Mouse (Mus musculus) forebrain, embryonic 11.5 days (tissue): Measurements from ENCODE around the gene Rfx1. TPM values are rescaled to one million over a fixed set of nuclear protein-coding genes. Genes with fewer than 3 reads are reported as not detected.

ENCODE experiments used
- ATAC-seq: fragments of 200-750 bp; cut with Nextera tagmentation; replicated peaks from 2 replicates; pipeline ENCODE4 v1.8.0; 2017; ENCODE audit warnings: moderate TSS enrichment; ENCODE audit not compliant: low FRiP score
- DNase-seq: peaks from one replicate; pipeline ENCODE4 v3.0.0-alpha.2; 2017; ENCODE audit warnings: low spot score
- H3K27ac ChIP-seq: fragments of 300-500 bp; sonication (generic); 2 replicates; pipeline ENCODE4 v1.5.1; 2014; ENCODE audit warnings: low read depth, low read length
- H3K27me3 ChIP-seq: fragments of 300-500 bp; sonication (generic); 2 replicates; pipeline ENCODE4 v1.6.1; 2014; ENCODE audit warnings: mild to moderate bottlenecking, low read length, mixed read lengths; ENCODE audit not compliant: control insufficient read depth, insufficient read depth
- H3K36me3 ChIP-seq: fragments of 300-500 bp; sonication (generic); 2 replicates; pipeline ENCODE4 v1.6.1; 2014; ENCODE audit warnings: mild to moderate bottlenecking, low read length, moderate library complexity, mixed read lengths; ENCODE audit not compliant: control insufficient read depth, insufficient read depth
- H3K4me1 ChIP-seq: fragments of 300-500 bp; sonication (generic); replicated peaks from 2 replicates; pipeline ENCODE4 v1.6.1; 2014; ENCODE audit warnings: low read length, mixed read lengths; ENCODE audit not compliant: control insufficient read depth, insufficient read depth
- H3K4me2 ChIP-seq: fragments of 300-500 bp; sonication (generic); 2 replicates; pipeline ENCODE4 v1.6.1; 2014; ENCODE audit warnings: low read depth, mild to moderate bottlenecking, low read length, moderate library complexity, mixed read lengths; ENCODE audit not compliant: severe bottlenecking
- H3K4me3 ChIP-seq: fragments of 300-500 bp; sonication (generic); 2 replicates; pipeline ENCODE4 v1.5.1; 2014; ENCODE audit warnings: low read depth, low read length
- H3K9ac ChIP-seq: fragments of 300-500 bp; sonication (generic); 2 replicates; pipeline ENCODE4 v1.6.1; 2014; ENCODE audit warnings: low read length
- H3K9me3 ChIP-seq: fragments of 300-500 bp; sonication (generic); 2 replicates; pipeline ENCODE4 v1.6.1; 2016; ENCODE audit warnings: low read length, mixed read lengths; ENCODE audit not compliant: control insufficient read depth
- WGBS: fragments of 180-500 bp; shearing (Covaris S2); extraction: QIAGEN DNeasy Blood & Tissue Kit; methylation state at CpG from one replicate; pipeline ENCODE4 v1.1.7; 2014; 5-methylcytosine and 5-hydroxymethylcytosine counted together
- polyA plus RNA-seq: library from polyadenylated mRNA; unstranded; fragments of >200 nt; fragmentation: Nextera tagmentation; extraction: Ambion mirVana; gene quantifications from 2 replicates; pipeline ENCODE4 v1.2.1, GENCODE M21; 2014

Rfx1 gene
- polyA plus RNA-seq, 1 experiment from 2014 or later: 11.5 TPM

DNA sequence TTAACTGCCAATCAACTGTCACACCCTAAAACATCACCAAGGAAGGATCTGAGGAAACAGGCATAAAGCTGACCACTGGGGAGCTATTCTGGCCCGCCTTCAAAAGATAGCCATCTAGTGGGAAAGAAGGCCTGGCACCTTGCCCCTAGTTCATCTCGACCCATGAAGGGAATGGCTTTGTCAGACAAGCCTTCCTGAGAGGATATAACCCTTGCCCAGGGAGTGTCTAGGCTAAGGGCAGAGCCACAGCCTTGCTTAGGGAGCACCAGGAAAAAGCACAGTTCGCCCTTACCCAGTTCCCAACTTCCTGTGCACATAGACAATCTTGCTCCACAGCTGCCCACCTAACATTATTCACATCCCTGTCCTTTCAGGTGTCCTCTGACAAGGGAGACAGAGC is 37.0 kb downstream of the Rfx1 start:
- peaks cover 3% of the 10 kb centered on the region; the same call in 1 of the 2 replicates for H3K36me3 ChIP-seq
- H3K4me3 ChIP-seq: peak overlapping the region; percentile 70
- H3K9me3 ChIP-seq: no peaks in the 10 kb centered on the region; the same call in 1 of the 2 replicates
- H3K4me2 ChIP-seq: peak overlapping the region; percentile 83
- H3K9ac ChIP-seq: peak overlapping the region; percentile 79
- WGBS: 53% methylated on average over 3 of the region's 3 CpGs
- DNase-seq: no peak
- H3K27me3 ChIP-seq: no peaks in the 10 kb centered on the region
- peak overlapping the region; percentile 87; the same call in 1 of the 2 replicates for H3K27ac ChIP-seq
- H3K4me1 ChIP-seq: peaks cover 5% of the 10 kb centered on the region; the same call in 1 of the 2 replicates
- no peak for ATAC-seq

DNA sequence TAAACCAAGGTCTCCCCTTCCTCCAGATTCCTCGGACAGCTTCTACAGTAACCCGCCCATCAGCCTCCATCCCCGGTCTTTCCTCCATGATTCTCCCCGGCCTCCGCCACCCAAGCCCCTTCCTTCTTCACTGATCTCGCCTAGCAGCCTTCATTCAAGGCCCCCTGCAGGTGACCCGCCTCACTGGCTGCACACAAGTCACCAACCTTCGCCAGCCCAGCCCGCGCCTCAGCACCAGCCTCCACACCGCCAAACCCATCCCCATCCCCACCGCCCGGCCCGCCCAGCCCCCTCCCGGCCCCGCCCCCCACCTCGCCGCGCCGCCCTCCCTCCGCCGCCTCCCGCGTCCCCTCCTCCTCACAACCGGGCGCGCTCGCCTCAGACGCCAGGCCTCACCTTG is 37.6 kb downstream of the Rfx1 start:
- Histone ChIP-seq H3K36me3 (peaks cover 3% of the 10 kb centered on the region; the same call in 1 of the 2 replicates), H3K9ac (peak overlapping the region; percentile 79), H3K4me2 (peak overlapping the region; percentile 83), H3K27me3 (no peaks in the 10 kb centered on the region), H3K4me1 (peaks cover 5% of the 10 kb centered on the region; the same call in 1 of the 2 replicates), H3K27ac (peak overlapping the region; percentile 87), H3K9me3 (no peaks in the 10 kb centered on the region; the same call in 1 of the 2 replicates), H3K4me3 (peak overlapping the region; percentile 70)
- WGBS: 0% methylated on average over 22 of the region's 29 CpGs
- ATAC-seq (peak; percentile 79), DNase-seq (peak; percentile 91)

DNA sequence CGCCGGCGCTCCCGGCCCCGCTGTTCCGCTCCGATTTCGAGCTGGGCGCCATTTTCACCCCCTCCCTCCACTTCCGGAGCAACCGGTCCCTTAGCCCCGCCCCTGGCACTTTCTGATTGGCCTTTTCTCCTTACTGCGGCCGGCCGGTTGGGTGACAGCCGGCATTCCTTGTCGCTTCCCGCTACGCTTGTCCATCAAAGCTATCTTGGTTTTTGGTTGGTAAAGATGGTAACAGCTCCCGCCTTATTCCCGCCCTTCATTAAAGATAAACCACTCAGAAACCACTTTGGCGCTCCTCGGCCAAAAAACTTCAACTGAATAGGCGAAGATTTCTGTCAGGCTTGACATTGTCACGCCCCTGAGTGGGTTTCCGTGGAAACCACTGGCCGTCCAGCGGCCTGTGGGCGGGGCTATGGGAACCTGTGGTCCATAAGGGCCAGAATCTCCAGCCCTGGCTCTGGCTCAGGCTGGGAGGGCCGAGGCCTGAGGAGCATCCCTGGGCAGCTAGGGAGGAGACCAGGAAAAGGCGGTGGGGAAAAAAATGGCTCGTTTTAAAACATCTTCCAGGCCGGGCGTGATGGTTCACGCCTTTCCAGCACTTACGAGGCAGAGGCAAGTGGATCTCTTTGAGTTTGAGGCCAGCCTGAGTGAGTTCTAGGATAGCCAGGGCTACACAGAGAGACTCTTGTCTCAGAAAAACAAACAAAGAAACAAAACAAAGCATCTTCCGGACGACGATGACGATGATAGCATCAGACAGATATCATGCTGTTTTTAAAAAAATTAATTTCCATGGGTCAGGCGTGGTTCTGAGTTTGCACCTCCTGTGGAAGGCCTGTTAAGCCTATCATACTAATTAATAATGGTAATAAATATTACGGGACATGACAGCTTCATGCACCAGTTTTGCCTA is 38.3 kb downstream of the Rfx1 start, which contains the start of gene Dcaf15:
TSS of gene Dcaf15 (minus strand) at position 72 of the 913 bp plus-strand sequence.
- Histone ChIP-seq H3K4me3 (peak within 1 kb of the TSS; percentile 70), H3K4me1 (peaks cover 5% of the 10 kb centered on the region; the same call in 1 of the 2 replicates), H3K27ac (peak within 1 kb of the TSS; percentile 87), H3K4me2 (peak within 1 kb of the TSS; percentile 83), H3K9me3 (no peaks in the 10 kb centered on the region; the same call in 1 of the 2 replicates), H3K36me3 (peaks cover 3% of the 10 kb centered on the region; the same call in 1 of the 2 replicates), H3K9ac (peak within 1 kb of the TSS; percentile 79), H3K27me3 (no peaks in the 10 kb centered on the region)
- 7% methylated on average over 42 of the region's 42 CpGs for WGBS
- peak; percentile 96 for ATAC-seq
- DNase-seq: peak; percentile 98

DNA sequence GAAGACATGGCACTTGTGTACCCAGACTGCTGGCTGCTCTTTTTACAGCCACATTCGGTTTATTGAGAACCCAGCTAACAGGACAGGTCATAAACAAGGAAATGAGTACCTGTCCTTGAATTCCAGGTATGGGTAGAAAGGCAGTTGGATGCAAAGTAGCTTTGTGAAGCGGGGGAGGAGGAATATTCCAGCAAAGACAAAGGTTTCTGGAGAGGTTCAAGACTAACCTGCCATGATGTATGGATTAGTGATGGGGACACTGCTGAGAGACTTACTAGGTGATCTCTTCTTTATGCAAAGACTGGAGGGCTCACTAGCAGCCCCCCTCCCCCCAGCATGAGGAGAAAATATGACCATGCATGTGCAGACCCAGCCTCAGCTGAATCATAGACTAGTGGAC is 39.0 kb downstream of the Rfx1 start:
- H3K9ac ChIP-seq: no peak overlapping the region
- H3K4me3 ChIP-seq: no peak overlapping the region
- no peak overlapping the region for H3K4me2 ChIP-seq
- no peak for DNase-seq
- no peaks in the 10 kb centered on the region; the same call in 1 of the 2 replicates for H3K9me3 ChIP-seq
- H3K27ac ChIP-seq: no peak overlapping the region
- 82% methylated on average over 2 of the region's 2 CpGs for WGBS
- peaks cover 3% of the 10 kb centered on the region; the same call in 1 of the 2 replicates for H3K36me3 ChIP-seq
- peaks cover 5% of the 10 kb centered on the region; the same call in 1 of the 2 replicates for H3K4me1 ChIP-seq
- ATAC-seq: no peak
- no peaks in the 10 kb centered on the region for H3K27me3 ChIP-seq

DNA sequence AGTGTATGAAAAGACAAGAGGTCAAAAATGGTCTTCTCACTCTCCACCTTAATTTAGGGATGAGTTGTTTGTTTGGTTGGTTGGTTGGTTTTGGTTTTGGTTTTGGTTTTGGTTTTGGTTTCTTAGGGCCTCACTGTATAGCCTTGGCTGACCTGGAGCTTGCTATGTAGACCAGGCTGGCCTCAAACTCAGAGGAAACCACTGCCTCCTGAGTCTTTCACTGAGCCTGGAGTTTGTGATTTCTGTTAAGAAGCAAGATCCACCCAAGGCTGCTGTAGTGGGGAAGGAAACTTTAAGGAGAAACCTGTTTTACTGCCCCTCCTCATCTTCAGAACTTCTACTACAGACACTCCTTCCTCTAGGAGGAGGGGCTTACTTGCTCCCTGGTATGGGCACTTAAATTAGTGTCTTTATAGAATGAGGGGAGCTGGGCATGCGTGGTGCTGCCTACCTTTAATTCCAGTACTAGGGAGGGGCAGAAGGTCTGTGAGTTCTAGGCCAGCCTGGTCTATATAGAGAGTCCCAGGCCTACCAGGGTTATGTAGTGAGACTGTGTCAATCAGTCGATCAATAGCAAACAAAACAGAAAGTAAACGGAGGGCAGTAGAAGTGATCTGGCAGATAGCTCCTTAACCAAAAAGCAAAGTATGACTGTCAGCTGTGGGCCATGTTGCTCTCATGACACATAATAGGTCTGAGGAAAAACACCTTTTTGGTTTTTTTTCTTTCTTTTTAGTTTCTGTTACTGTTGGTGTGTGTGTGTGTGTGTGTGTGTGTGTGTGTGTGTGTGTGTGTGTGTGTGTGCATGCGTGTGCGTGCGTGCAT is 39.8 kb downstream of the Rfx1 start:
- peaks cover 3% of the 10 kb centered on the region; the same call in 1 of the 2 replicates for H3K36me3 ChIP-seq
- no peaks in the 10 kb centered on the region for H3K27me3 ChIP-seq
- no peak overlapping the region for H3K4me2 ChIP-seq
- no peak overlapping the region for H3K9ac ChIP-seq
- ATAC-seq (no peak), DNase-seq (no peak)
- H3K9me3 ChIP-seq: no peaks in the 10 kb centered on the region; the same call in 1 of the 2 replicates
- H3K4me1 ChIP-seq: peaks cover 5% of the 10 kb centered on the region; the same call in 1 of the 2 replicates
- H3K27ac ChIP-seq: no peak overlapping the region
- 93% methylated on average over 6 of the region's 6 CpGs for WGBS
- no peak overlapping the region for H3K4me3 ChIP-seq

DNA sequence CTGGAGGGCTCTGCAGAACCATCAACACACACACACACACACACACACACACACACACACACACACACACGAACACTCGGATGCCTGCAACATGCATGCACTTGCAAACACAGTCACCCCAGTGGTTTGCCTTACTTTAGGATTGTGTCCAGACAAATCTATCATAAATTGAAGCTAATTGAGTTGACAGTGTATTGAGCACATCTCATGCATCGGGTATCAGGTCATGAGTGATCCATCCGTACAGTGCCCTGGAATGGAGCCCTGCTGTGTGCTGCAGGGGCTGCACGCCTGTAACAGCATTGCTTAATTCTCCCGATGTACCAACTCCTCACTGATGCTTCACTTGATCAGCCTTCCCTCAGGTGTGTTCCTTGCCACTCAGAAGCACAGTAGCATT is 49.0 kb downstream of the Rfx1 start:
- no peaks in the 10 kb centered on the region for H3K27me3 ChIP-seq
- no peak overlapping the region for H3K4me3 ChIP-seq
- no peaks in the 10 kb centered on the region for H3K36me3 ChIP-seq
- H3K9me3 ChIP-seq: no peaks in the 10 kb centered on the region
- no peaks in the 10 kb centered on the region for H3K4me1 ChIP-seq
- ATAC-seq (no peak), DNase-seq (no peak)
- WGBS: 88% methylated on average over 6 of the region's 6 CpGs
- H3K27ac ChIP-seq: no peak overlapping the region
- no peak overlapping the region for H3K9ac ChIP-seq
- H3K4me2 ChIP-seq: no peak overlapping the region

DNA sequence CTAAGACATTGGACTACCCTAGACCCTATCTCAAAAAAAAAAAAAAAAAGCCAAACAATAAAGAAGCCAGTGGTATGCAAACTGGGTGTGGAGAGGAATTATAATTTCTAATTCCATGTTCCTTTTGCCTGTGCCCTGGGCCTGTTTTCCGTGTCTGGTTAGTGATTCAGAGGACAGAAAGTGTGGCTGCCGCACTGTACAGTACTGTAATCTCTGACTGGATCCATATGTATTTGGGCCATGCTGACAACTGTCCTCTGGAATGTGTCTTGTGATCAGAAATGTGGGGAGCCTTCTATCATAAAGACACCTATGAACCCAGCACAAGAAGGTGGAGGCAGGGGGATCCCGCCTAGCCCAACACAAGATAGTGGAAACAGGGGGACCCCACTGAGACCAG is 55.5 kb downstream of the Rfx1 start:
- Histone ChIP-seq H3K27ac (no peak overlapping the region), H3K4me2 (no peak overlapping the region), H3K4me1 (no peaks in the 10 kb centered on the region), H3K9me3 (no peaks in the 10 kb centered on the region), H3K4me3 (no peak overlapping the region), H3K9ac (no peak overlapping the region), H3K36me3 (no peaks in the 10 kb centered on the region), H3K27me3 (no peaks in the 10 kb centered on the region)
- DNase-seq: no peak
- ATAC-seq: no peak
- WGBS: 87% methylated on average over 3 of the region's 3 CpGs

DNA sequence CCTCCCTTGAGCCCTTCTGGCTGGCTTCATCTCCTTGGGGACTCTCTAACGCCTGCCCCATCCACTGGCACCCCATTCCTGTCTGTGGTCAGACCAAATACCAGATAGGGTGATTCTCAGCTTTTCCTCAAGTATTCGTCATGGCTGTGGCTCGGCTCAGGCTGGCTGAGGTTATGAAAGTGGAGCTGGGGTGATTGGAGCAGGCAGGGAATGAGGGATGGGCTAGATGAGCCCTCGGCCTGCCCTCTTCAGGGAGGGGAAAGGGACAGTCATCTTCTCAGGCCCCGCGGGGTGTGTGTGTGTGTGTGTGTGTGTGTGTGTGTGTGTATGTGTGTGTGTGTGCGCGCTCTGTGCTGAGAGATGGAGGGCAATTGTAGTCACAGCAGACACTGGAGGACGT is 59.0 kb downstream of the Rfx1 start, which contains the start of gene Podnl1:
TSS of gene Podnl1 (plus strand) at position 334 of the 400 bp plus-strand sequence.
- 70% methylated on average over 9 of the region's 9 CpGs for WGBS
- Histone ChIP-seq H3K36me3 (no peaks in the 10 kb centered on the region), H3K4me3 (no peak within 1 kb of the TSS), H3K27ac (no peak within 1 kb of the TSS), H3K4me2 (no peak within 1 kb of the TSS), H3K9ac (no peak within 1 kb of the TSS), H3K9me3 (no peaks in the 10 kb centered on the region), H3K4me1 (no peaks in the 10 kb centered on the region), H3K27me3 (no peaks in the 10 kb centered on the region)
- no peak for DNase-seq
- ATAC-seq: no peak
